Mouse (Mus musculus): ENCODE results near the gene Cyp2d11.

GRCm38 (mm10) chr15:82437975-82438617, 44.3 kb upstream of the Cyp2d11 start:
- TF ChIP-seq CTCF (conservative IDR thresholded peaks at IDR 0.05; ENCODE audit: low read length) (no peak), NANOG (IDR thresholded peaks at IDR 0.05; ENCODE audit: borderline replicate concordance, low read length) (no peak), POU5F1 (IDR thresholded peaks at IDR 0.05; ENCODE audit: borderline replicate concordance, low read length) (no peak)
